Mouse (Mus musculus): ENCODE data around the gene Egfl6. TPM values are rescaled to one million over a fixed set of nuclear protein-coding genes. Genes with fewer than 3 reads are reported as not detected.

Egfl6 gene
- polyA plus RNA-seq (2016; fragmentation: Nextera tagmentation; extraction: Ambion mirVana), result 5.3 and 9.2 TPM in 2 replicates

GRCm38 (mm10) chrX:166584947-166585824, at the start of gene Egfl6:
Gene Egfl6, minus strand, starts transcription at chrX:166585720.
- Histone ChIP-seq H3K36me3 (no peaks in the 10 kb centered on the region), H3K27ac (replicated peaks) (no peak within 1 kb of the TSS), H3K4me2 (replicated peaks) (peak within 1 kb of the TSS; percentile 62), H3K9ac (replicated peaks) (peak within 1 kb of the TSS; percentile 24; the same call in 1 of the 2 replicates), H3K9me3 (no peaks in the 10 kb centered on the region), H3K4me3 (peak within 1 kb of the TSS; percentile 38), H3K27me3 (peaks cover 72% of the 10 kb centered on the region), H3K4me1 (no peaks in the 10 kb centered on the region)
- 17% methylated on average over 39 of the region's 39 CpGs for WGBS
- ATAC-seq (ENCODE audit: low FRiP score, low read depth), result peak; percentile 58

- no peak overlapping the region for H3K4me2 ChIP-seq (replicated peaks)
- no peaks in the 10 kb centered on the region for H3K4me1 ChIP-seq
- H3K4me3 ChIP-seq, result no peak overlapping the region
- H3K36me3 ChIP-seq, result no peaks in the 10 kb centered on the region
- no peak for ATAC-seq (ENCODE audit: low FRiP score, low read depth)
- H3K27ac ChIP-seq (replicated peaks), result no peak overlapping the region
- peaks cover 31% of the 10 kb centered on the region for H3K27me3 ChIP-seq
- H3K9me3 ChIP-seq, result no peaks in the 10 kb centered on the region
- no peak overlapping the region for H3K9ac ChIP-seq (replicated peaks)
- 67% methylated on average over 3 of the region's 3 CpGs for WGBS
Observed at GRCm38 (mm10) chrX:166626866-166627570, 41.5 kb upstream of the Egfl6 start.

- 84% methylated on average over 4 of the region's 4 CpGs for WGBS
- Histone ChIP-seq H3K27ac (replicated peaks) (no peak overlapping the region), H3K9ac (replicated peaks) (no peak overlapping the region), H3K4me2 (replicated peaks) (no peak overlapping the region), H3K36me3 (no peaks in the 10 kb centered on the region), H3K4me3 (no peak overlapping the region), H3K27me3 (peaks cover 39% of the 10 kb centered on the region), H3K9me3 (no peaks in the 10 kb centered on the region), H3K4me1 (no peaks in the 10 kb centered on the region)
- ATAC-seq (ENCODE audit: low FRiP score, low read depth), result no peak
Observed at GRCm38 (mm10) chrX:166626174-166626573, 40.7 kb upstream of the Egfl6 start.

GRCm38 (mm10) chrX:166623176-166623575, 37.7 kb upstream of the Egfl6 start:
- H3K4me3 ChIP-seq, result no peak overlapping the region
- no peaks in the 10 kb centered on the region for H3K36me3 ChIP-seq
- no peaks in the 10 kb centered on the region for H3K4me1 ChIP-seq
- no peak for ATAC-seq (ENCODE audit: low FRiP score, low read depth)
- H3K27me3 ChIP-seq, result peaks cover 57% of the 10 kb centered on the region
- WGBS, result 76% methylated on average over 3 of the region's 3 CpGs
- H3K9ac ChIP-seq (replicated peaks), result no peak overlapping the region
- no peak overlapping the region for H3K27ac ChIP-seq (replicated peaks)
- H3K4me2 ChIP-seq (replicated peaks), result no peak overlapping the region
- no peaks in the 10 kb centered on the region for H3K9me3 ChIP-seq

GRCm38 (mm10) chrX:166621560-166622301, 36.2 kb upstream of the Egfl6 start:
- WGBS, result 67% methylated on average over 9 of the region's 9 CpGs
- Histone ChIP-seq H3K27ac (replicated peaks) (no peak overlapping the region), H3K9me3 (no peaks in the 10 kb centered on the region), H3K4me2 (replicated peaks) (no peak overlapping the region), H3K4me3 (no peak overlapping the region), H3K27me3 (peaks cover 51% of the 10 kb centered on the region), H3K4me1 (no peaks in the 10 kb centered on the region), H3K9ac (replicated peaks) (no peak overlapping the region), H3K36me3 (no peaks in the 10 kb centered on the region)
- ATAC-seq (ENCODE audit: low FRiP score, low read depth), result no peak

GRCm38 (mm10) chrX:166620900-166621299, 35.4 kb upstream of the Egfl6 start:
- Histone ChIP-seq H3K4me1 (no peaks in the 10 kb centered on the region), H3K27me3 (peaks cover 49% of the 10 kb centered on the region), H3K27ac (replicated peaks) (no peak overlapping the region), H3K9me3 (no peaks in the 10 kb centered on the region), H3K9ac (replicated peaks) (no peak overlapping the region), H3K4me3 (no peak overlapping the region), H3K4me2 (replicated peaks) (no peak overlapping the region), H3K36me3 (no peaks in the 10 kb centered on the region)
- 70% methylated on average over 6 of the region's 6 CpGs for WGBS
- ATAC-seq (ENCODE audit: low FRiP score, low read depth), result no peak

- Histone ChIP-seq H3K4me3 (no peak overlapping the region), H3K36me3 (no peaks in the 10 kb centered on the region), H3K9me3 (no peaks in the 10 kb centered on the region), H3K4me1 (no peaks in the 10 kb centered on the region), H3K9ac (replicated peaks) (no peak overlapping the region), H3K27me3 (peaks cover 45% of the 10 kb centered on the region), H3K27ac (replicated peaks) (no peak overlapping the region), H3K4me2 (replicated peaks) (no peak overlapping the region)
- WGBS, result 75% methylated on average over 4 of the region's 4 CpGs
- no peak for ATAC-seq (ENCODE audit: low FRiP score, low read depth)
Observed at GRCm38 (mm10) chrX:166619084-166619483, 33.6 kb upstream of the Egfl6 start.

GRCm38 (mm10) chrX:166615191-166615590, 29.7 kb upstream of the Egfl6 start:
- Histone ChIP-seq H3K9me3 (no peaks in the 10 kb centered on the region), H3K4me2 (replicated peaks) (no peak overlapping the region), H3K4me3 (no peak overlapping the region), H3K9ac (replicated peaks) (no peak overlapping the region), H3K27ac (replicated peaks) (no peak overlapping the region), H3K27me3 (peaks cover 34% of the 10 kb centered on the region), H3K36me3 (no peaks in the 10 kb centered on the region), H3K4me1 (no peaks in the 10 kb centered on the region)
- no peak for ATAC-seq (ENCODE audit: low FRiP score, low read depth)
- 87% methylated on average over 7 of the region's 7 CpGs for WGBS

GRCm38 (mm10) chrX:166576111-166576510, 9.4 kb downstream of the Egfl6 start:
- Histone ChIP-seq H3K4me1 (no peaks in the 10 kb centered on the region), H3K4me3 (no peak overlapping the region), H3K9me3 (no peaks in the 10 kb centered on the region), H3K27me3 (peaks cover 17% of the 10 kb centered on the region), H3K4me2 (replicated peaks) (no peak overlapping the region), H3K36me3 (no peaks in the 10 kb centered on the region), H3K9ac (replicated peaks) (no peak overlapping the region), H3K27ac (replicated peaks) (no peak overlapping the region)
- WGBS, result 75% methylated on average over 1 of the region's 1 CpGs
- no peak for ATAC-seq (ENCODE audit: low FRiP score, low read depth)

GRCm38 (mm10) chrX:166565983-166566382, 19.5 kb downstream of the Egfl6 start:
- no peak for ATAC-seq (ENCODE audit: low FRiP score, low read depth)
- WGBS, result 81% methylated on average over 6 of the region's 6 CpGs
- H3K27me3 ChIP-seq, result no peaks in the 10 kb centered on the region; the same call in 1 of the 2 replicates

GRCm38 (mm10) chrX:166565401-166565800, 20.1 kb downstream of the Egfl6 start:
- 62% methylated on average over 5 of the region's 5 CpGs for WGBS
- H3K9ac ChIP-seq (replicated peaks), result no peak overlapping the region

More at GRCm38 (mm10) chrX:166565983-166566382, 19.5 kb downstream of the Egfl6 start:
- Histone ChIP-seq H3K4me2 (replicated peaks) (no peak overlapping the region), H3K4me3 (no peak overlapping the region), H3K9ac (replicated peaks) (no peak overlapping the region), H3K9me3 (no peaks in the 10 kb centered on the region), H3K4me1 (no peaks in the 10 kb centered on the region), H3K27ac (replicated peaks) (no peak overlapping the region), H3K36me3 (no peaks in the 10 kb centered on the region)

More at GRCm38 (mm10) chrX:166565401-166565800, 20.1 kb downstream of the Egfl6 start:
- Histone ChIP-seq H3K27me3 (no peaks in the 10 kb centered on the region; the same call in 1 of the 2 replicates), H3K4me1 (no peaks in the 10 kb centered on the region), H3K27ac (replicated peaks) (no peak overlapping the region), H3K4me3 (no peak overlapping the region), H3K9me3 (no peaks in the 10 kb centered on the region), H3K4me2 (replicated peaks) (no peak overlapping the region), H3K36me3 (no peaks in the 10 kb centered on the region)
- no peak for ATAC-seq (ENCODE audit: low FRiP score, low read depth)
